Mouse (Mus musculus) activated CD4-positive, CD25-positive, alpha-beta regulatory T cell, adult 9 weeks (primary cell): ENCODE measurements around the gene Olfr918. TPM values are rescaled to one million over a fixed set of nuclear protein-coding genes. Genes with fewer than 3 reads are reported as not detected.

Source experiments
- polyA plus RNA-seq: library from polyadenylated mRNA; unstranded; fragments of 100-300 nt; shearing (Covaris generic); gene quantifications from one replicate; pipeline ENCODE4 v1.2.1, GENCODE M21; 2017

Gene Olfr918
- polyA plus RNA-seq: not detected

GRCm38 (mm10) chr9:38674501-38674900 is at the start of gene Olfr918:
Olfr918 (minus strand) TSS chr9:38674601.

GRCm38 (mm10) chr9:38718102-38718501 is 43.7 kb upstream of the Olfr918 start, which contains the start of gene Vwa5a:
Vwa5a (plus strand) TSS chr9:38718268.

DNA sequence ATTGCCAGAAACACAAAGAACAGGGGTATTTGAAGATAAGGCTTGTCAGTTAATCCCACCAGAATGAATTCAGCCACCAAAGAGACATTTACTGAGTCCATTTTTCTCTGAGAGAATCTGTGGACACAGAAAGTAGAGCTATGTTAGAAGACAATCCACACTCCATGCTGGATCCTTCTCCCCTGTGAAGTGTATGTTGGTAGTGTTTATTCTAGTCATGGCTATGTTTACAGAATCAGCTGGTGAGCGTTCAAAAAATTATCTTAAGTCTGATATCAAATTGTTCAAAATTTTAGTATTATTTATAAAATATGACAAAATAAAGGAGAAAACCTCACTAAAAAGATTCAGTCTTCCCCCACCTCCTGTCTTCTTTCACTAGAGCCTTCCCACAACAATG is 8.7 kb downstream of the Olfr918 start, which contains the start of gene Olfr917:
Gene Olfr917, minus strand, starts transcription at position 101 of the 400 bp plus-strand sequence.

DNA sequence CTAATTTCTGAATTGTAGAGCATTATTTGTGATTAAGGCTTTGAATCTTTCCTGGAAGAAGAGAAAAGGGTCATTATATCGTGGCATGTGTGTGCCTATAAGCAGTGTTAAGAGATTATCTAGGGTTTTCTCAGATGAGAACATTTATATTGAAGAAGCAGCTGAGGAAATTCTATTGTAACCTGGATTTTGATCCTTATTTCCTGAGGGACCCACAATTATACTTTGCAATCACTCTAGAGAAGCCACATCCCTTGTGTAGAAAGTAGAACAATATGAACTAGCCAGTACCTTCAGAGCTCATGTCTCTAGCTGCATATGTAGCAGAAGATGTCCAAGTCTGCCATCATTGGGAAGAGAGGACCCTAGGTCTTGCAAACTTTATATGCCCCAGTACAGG is 14.6 kb downstream of the Olfr918 start, which contains the start of gene Olfr916:
Gene Olfr916, minus strand, starts transcription at position 101 of the 400 bp plus-strand sequence.

Other genes starting within 250 kb of the Olfr918 start
- 0.10 TPM for gene Olfr901, start 245.1 kb downstream of the Olfr918 start, polyA plus RNA-seq
- not detected for gene Olfr902, start 226.9 kb downstream of the Olfr918 start, polyA plus RNA-seq
- not detected for gene Olfr904, start 211.5 kb downstream of the Olfr918 start, polyA plus RNA-seq
- not detected for gene Olfr905, start 203.5 kb downstream of the Olfr918 start, polyA plus RNA-seq
- gene Olfr906, start 187.5 kb downstream of the Olfr918 start, polyA plus RNA-seq: not detected
- not detected for gene Olfr907, start 178.8 kb downstream of the Olfr918 start, polyA plus RNA-seq
- gene Olfr911-ps1, start 153.0 kb downstream of the Olfr918 start, polyA plus RNA-seq: not detected
- not detected for gene Olfr910, start 136.8 kb downstream of the Olfr918 start, polyA plus RNA-seq
- 0.05 TPM for gene Olfr912, start 94.4 kb downstream of the Olfr918 start, polyA plus RNA-seq
- gene Olfr913, start 81.8 kb downstream of the Olfr918 start, polyA plus RNA-seq: not detected
- gene Olfr914, start 69.5 kb downstream of the Olfr918 start, polyA plus RNA-seq: not detected
- not detected for gene Olfr916, start 14.7 kb downstream of the Olfr918 start, polyA plus RNA-seq
- not detected for gene Olfr917, start 8.8 kb downstream of the Olfr918 start, polyA plus RNA-seq
- not detected for gene Olfr919, start 29.1 kb upstream of the Olfr918 start, polyA plus RNA-seq
- gene Vwa5a, start 43.7 kb upstream of the Olfr918 start, polyA plus RNA-seq: 61.8 TPM
- gene Olfr920, start 77.7 kb upstream of the Olfr918 start, polyA plus RNA-seq: not detected
- gene Olfr921, start 98.5 kb upstream of the Olfr918 start, polyA plus RNA-seq: not detected
- not detected for gene Olfr922, start 140.0 kb upstream of the Olfr918 start, polyA plus RNA-seq
- gene Olfr923, start 151.9 kb upstream of the Olfr918 start, polyA plus RNA-seq: not detected
- not detected for gene Olfr924, start 169.8 kb upstream of the Olfr918 start, polyA plus RNA-seq
- not detected for gene Olfr26, start 180.5 kb upstream of the Olfr918 start, polyA plus RNA-seq
- gene Olfr926, start 202.5 kb upstream of the Olfr918 start, polyA plus RNA-seq: not detected